Mouse (Mus musculus) cortical plate, adult 2 months (tissue): ENCODE data around the gene Gm3409. TPM values are rescaled to one million over a fixed set of nuclear protein-coding genes. Genes with fewer than 3 reads are reported as not detected.
"Not testable (repeated sequence)": the region's sequence is repeated elsewhere in the genome, so short reads cannot be mapped to it uniquely, and the experiment has no call there.

Source experiments
- H3K27ac ChIP-seq: fragments of 200-500 bp; 2 replicates; pipeline ENCODE4 v1.5.1; 2012; ENCODE audit warnings: low read length, control low read depth, inconsistent platforms; ENCODE audit not compliant: insufficient read depth
- H3K4me1 ChIP-seq: fragments of 200-500 bp; 2 replicates; pipeline ENCODE4 v1.6.1; 2011; ENCODE audit warnings: low read length; ENCODE audit not compliant: control insufficient read depth, insufficient read depth
- H3K4me3 ChIP-seq: fragments of 200-500 bp; 2 replicates; pipeline ENCODE4 v1.5.1; 2011; ENCODE audit warnings: mild to moderate bottlenecking, low read length, control low read depth; ENCODE audit not compliant: insufficient read depth
- CTCF ChIP-seq: fragments of 200-500 bp; IDR thresholded peaks from 2 replicates; pipeline ENCODE4 v1.5.1; 2011; ENCODE audit warnings: mild to moderate bottlenecking, control low read depth, low read length; ENCODE audit not compliant: insufficient read depth; ENCODE audit errors: extremely low read depth
- POLR2A ChIP-seq: fragments of 200-500 bp; IDR thresholded peaks from 2 replicates; pipeline ENCODE4 v1.6.1; 2011; ENCODE audit warnings: mild to moderate bottlenecking, low read length, control low read depth; ENCODE audit not compliant: insufficient read depth; ENCODE audit errors: extremely low read depth
- polyA plus RNA-seq: library from polyadenylated mRNA; depleted of rRNA; stranded (reverse); fragments of >200 nt; gene quantifications from 2 replicates; pipeline ENCODE4 v1.2.3, GENCODE M21; 2012; rRNA removed

Gene Gm3409
- not detected in 2 replicates for polyA plus RNA-seq

GRCm38 (mm10) chr5:146537347-146537746 lies at the start of gene Gm3409:
Gene Gm3409 (plus strand): TSS chr5:146537647.
- H3K4me1 ChIP-seq, H3K27ac ChIP-seq: not testable (repeated sequence)

GRCm38 (mm10) chr5:146488959-146489358 lies 48.5 kb upstream of the Gm3409 start:
- not testable (repeated sequence) for H3K4me1 ChIP-seq, H3K27ac ChIP-seq, H3K4me3 ChIP-seq

More at GRCm38 (mm10) chr5:146537347-146537746, at the start of gene Gm3409:
- H3K4me3 ChIP-seq: not testable (repeated sequence)

- not testable (repeated sequence) for H3K27ac ChIP-seq, H3K4me1 ChIP-seq, H3K4me3 ChIP-seq
These were observed 46.4 kb upstream of the Gm3409 start, which contains the start of gene Gm6370 for GRCm38 (mm10) chr5:146491063-146491462. Gene Gm6370 (plus strand): TSS chr5:146491363.

- H3K27ac ChIP-seq, H3K4me3 ChIP-seq, H3K4me1 ChIP-seq: not testable (repeated sequence)
These were observed 35.3 kb upstream of the Gm3409 start, which contains the start of gene 4930449I24Rik for GRCm38 (mm10) chr5:146502099-146502498. Gene 4930449I24Rik (plus strand): TSS chr5:146502399.

GRCm38 (mm10) chr5:146513823-146514222 lies 23.6 kb upstream of the Gm3409 start, which contains the start of gene Gm3402:
Gene Gm3402 (plus strand): TSS chr5:146514123.
- H3K4me1 ChIP-seq, H3K4me3 ChIP-seq, H3K27ac ChIP-seq: not testable (repeated sequence)

GRCm38 (mm10) chr5:146525501-146525900 lies 11.9 kb upstream of the Gm3409 start, which contains the start of gene Gm3404:
Gene Gm3404 (plus strand): TSS chr5:146525801.
- not testable (repeated sequence) for H3K27ac ChIP-seq, H3K4me1 ChIP-seq, H3K4me3 ChIP-seq

GRCm38 (mm10) chr5:146555836-146556235 lies 18.4 kb downstream of the Gm3409 start, which contains the start of gene Gm3415:
Gene Gm3415 (plus strand): TSS chr5:146556136.
- not testable (repeated sequence) for H3K4me1 ChIP-seq, H3K27ac ChIP-seq

GRCm38 (mm10) chr5:146564259-146564658 lies 26.8 kb downstream of the Gm3409 start:
- Histone ChIP-seq H3K4me1 (no peaks in the 10 kb centered on the region), H3K4me3 (no peak overlapping the region), H3K27ac (no peak overlapping the region)
- TF ChIP-seq CTCF (no peak), POLR2A (no peak)

More at GRCm38 (mm10) chr5:146555836-146556235, 18.4 kb downstream of the Gm3409 start, which contains the start of gene Gm3415:
- H3K4me3 ChIP-seq: not testable (repeated sequence)

- H3K4me3 ChIP-seq: no peak overlapping the region
- peaks cover 2% of the 10 kb centered on the region; the same call in 1 of the 2 replicates for H3K4me1 ChIP-seq
- no peak overlapping the region for H3K27ac ChIP-seq
- TF ChIP-seq CTCF: 0 out of 2 replicates have a peak, but pooled peaks have one; percentile 1
- TF ChIP-seq POLR2A: no peak
These were observed 29.6 kb downstream of the Gm3409 start for GRCm38 (mm10) chr5:146567054-146567453.

GRCm38 (mm10) chr5:146570179-146570578 lies 32.7 kb downstream of the Gm3409 start:
- not testable (repeated sequence) for H3K4me1 ChIP-seq, H3K4me3 ChIP-seq, H3K27ac ChIP-seq

- peak overlapping the region; percentile 53; the same call in 1 of the 2 replicates for H3K27ac ChIP-seq
- H3K4me3 ChIP-seq, H3K4me1 ChIP-seq: not testable (repeated sequence)
These were observed 34.6 kb downstream of the Gm3409 start for GRCm38 (mm10) chr5:146571830-146572734.

GRCm38 (mm10) chr5:146572735-146573042 lies 35.2 kb downstream of the Gm3409 start:
- not testable (repeated sequence) for H3K27ac ChIP-seq, H3K4me1 ChIP-seq, H3K4me3 ChIP-seq
